Mouse (Mus musculus): Measurements from ENCODE around the gene Aen. TPM values are rescaled to one million over a fixed set of nuclear protein-coding genes. Genes with fewer than 3 reads are reported as not detected.

The Aen gene
- polyA plus RNA-seq, 2 experiments = 12.6 to 14.0 TPM

GRCm38 (mm10) chr7:78872366-78872765, 23.3 kb upstream of the Aen start:
- Histone ChIP-seq H3K4me3 (ENCODE audit: insufficient read depth in 1 of 2, low read depth in 2 of 2, low read length in 2 of 2) (no peak overlapping the region), H3K4me2 (ENCODE audit: low read depth) (no peak overlapping the region), H3K27ac (no peak overlapping the region), H3K4me1 (replicated peaks; ENCODE audit: control insufficient read depth in 2 of 2, insufficient read depth in 2 of 2, low read length in 1 of 2) (no peaks in the 10 kb centered on the region), H3K9ac (replicated peaks) (no peak overlapping the region), H3K9me3 (ENCODE audit: control insufficient read depth, low read length) (no peaks in the 10 kb centered on the region), H3K27me3 (ENCODE audit: control insufficient read depth, insufficient read depth, low read length) (no peaks in the 10 kb centered on the region; the same call in 1 of the 2 replicates), H3K36me3 (replicated peaks; ENCODE audit: control insufficient read depth, insufficient read depth, low read depth) (no peaks in the 10 kb centered on the region)
- TF ChIP-seq EP300 (IDR thresholded peaks at IDR 0.05; ENCODE audit: low read depth) = no peak
- no peak for TF ChIP-seq CTCF (IDR thresholded peaks at IDR 0.05; ENCODE audit: low read depth)
- DNase-seq (ENCODE audit: low read depth in 3 of 3, low spot score in 3 of 3) (no peak), ATAC-seq (ENCODE audit: insufficient read depth) (no peak)
- WGBS (ENCODE audit: insufficient replicate concordance) = 64% methylated on average over 6 of the region's 6 CpGs

- no peaks in the 10 kb centered on the region; the same call in 1 of the 2 replicates for H3K27me3 ChIP-seq (ENCODE audit: control insufficient read depth, insufficient read depth, low read length)
- no peaks in the 10 kb centered on the region for H3K9me3 ChIP-seq (ENCODE audit: control insufficient read depth, low read length)
- H3K9ac ChIP-seq (replicated peaks) = no peak overlapping the region
- no peak for DNase-seq (ENCODE audit: low read depth in 3 of 3, low spot score in 3 of 3)
- no peak overlapping the region for H3K4me2 ChIP-seq (ENCODE audit: low read depth)
- ATAC-seq (ENCODE audit: insufficient read depth) = no peak
- TF ChIP-seq EP300 (IDR thresholded peaks at IDR 0.05; ENCODE audit: low read depth) (no peak), CTCF (IDR thresholded peaks at IDR 0.05; ENCODE audit: low read depth) (no peak)
- H3K4me1 ChIP-seq (replicated peaks; ENCODE audit: control insufficient read depth in 2 of 2, insufficient read depth in 2 of 2, low read length in 1 of 2) = no peaks in the 10 kb centered on the region
- no peaks in the 10 kb centered on the region for H3K36me3 ChIP-seq (replicated peaks; ENCODE audit: control insufficient read depth, insufficient read depth, low read depth)
- 63% methylated on average over 5 of the region's 5 CpGs for WGBS (ENCODE audit: insufficient replicate concordance)
- H3K27ac ChIP-seq = no peak overlapping the region
- no peak overlapping the region for H3K4me3 ChIP-seq (ENCODE audit: insufficient read depth in 1 of 2, low read depth in 2 of 2, low read length in 2 of 2)
Measured at GRCm38 (mm10) chr7:78872831-78873230, 22.8 kb upstream of the Aen start.

DNA sequence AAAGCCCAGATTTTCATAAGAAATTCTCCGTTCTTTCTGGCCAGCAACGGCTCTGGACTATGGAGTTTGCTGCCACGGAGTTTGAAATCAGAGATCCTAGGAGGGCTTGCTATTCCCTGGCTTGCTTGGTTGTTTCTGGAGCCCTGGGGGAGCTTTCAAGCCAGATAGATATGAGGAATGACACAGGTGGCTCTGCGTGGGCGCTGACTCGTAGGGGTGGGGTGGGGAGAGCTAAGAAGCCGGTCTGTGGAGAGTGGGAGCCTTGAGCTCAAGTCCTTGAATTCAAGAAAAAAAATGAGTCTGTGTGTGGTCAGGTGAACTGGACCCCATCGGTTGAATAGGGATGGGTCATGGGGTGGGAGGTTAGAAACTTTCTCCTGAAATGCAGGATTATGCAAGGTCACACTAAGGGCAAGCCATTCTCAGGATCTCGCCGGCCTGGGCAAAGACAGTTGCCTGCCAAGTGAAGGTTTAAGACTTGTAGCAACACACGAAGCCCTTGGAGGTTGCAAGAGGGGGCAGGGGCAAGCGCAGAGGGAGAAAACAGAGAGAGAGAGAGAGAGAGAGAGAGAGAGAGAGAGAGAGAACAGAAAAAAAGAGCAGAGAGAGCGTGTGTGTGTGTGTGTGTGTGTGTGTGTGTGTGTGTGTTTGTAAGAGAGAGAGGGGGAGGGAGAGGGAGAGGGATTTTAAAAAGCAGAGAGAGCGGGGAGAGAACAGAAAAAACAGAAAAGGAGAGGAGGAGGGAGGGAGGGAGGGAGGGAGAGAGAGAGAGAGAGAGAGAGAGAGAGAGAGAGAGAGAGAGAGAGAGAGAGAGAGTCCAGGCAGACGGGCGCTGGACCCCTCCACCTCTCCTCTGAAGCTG, 13.8 kb upstream of the Aen start:
- Histone ChIP-seq H3K4me2 (ENCODE audit: low read depth) (no peak overlapping the region), H3K4me1 (replicated peaks; ENCODE audit: control insufficient read depth in 2 of 2, insufficient read depth in 2 of 2, low read length in 1 of 2) (no peaks in the 10 kb centered on the region), H3K36me3 (replicated peaks; ENCODE audit: control insufficient read depth, insufficient read depth, low read depth) (no peaks in the 10 kb centered on the region), H3K9me3 (ENCODE audit: control insufficient read depth, low read length) (no peaks in the 10 kb centered on the region), H3K9ac (replicated peaks) (no peak overlapping the region), H3K27ac (no peak overlapping the region), H3K27me3 (ENCODE audit: control insufficient read depth, insufficient read depth, low read length) (peaks cover 46% of the 10 kb centered on the region), H3K4me3 (ENCODE audit: insufficient read depth in 1 of 2, low read depth in 2 of 2, low read length in 2 of 2) (no peak overlapping the region)
- 24% methylated on average over 15 of the region's 16 CpGs for WGBS (ENCODE audit: insufficient replicate concordance)
- no peak for TF ChIP-seq CTCF (IDR thresholded peaks at IDR 0.05; ENCODE audit: low read depth)
- no peak for TF ChIP-seq EP300 (IDR thresholded peaks at IDR 0.05; ENCODE audit: low read depth)
- ATAC-seq (ENCODE audit: insufficient read depth) (no peak), DNase-seq (ENCODE audit: low read depth in 3 of 3, low spot score in 3 of 3) (no peak)

DNA sequence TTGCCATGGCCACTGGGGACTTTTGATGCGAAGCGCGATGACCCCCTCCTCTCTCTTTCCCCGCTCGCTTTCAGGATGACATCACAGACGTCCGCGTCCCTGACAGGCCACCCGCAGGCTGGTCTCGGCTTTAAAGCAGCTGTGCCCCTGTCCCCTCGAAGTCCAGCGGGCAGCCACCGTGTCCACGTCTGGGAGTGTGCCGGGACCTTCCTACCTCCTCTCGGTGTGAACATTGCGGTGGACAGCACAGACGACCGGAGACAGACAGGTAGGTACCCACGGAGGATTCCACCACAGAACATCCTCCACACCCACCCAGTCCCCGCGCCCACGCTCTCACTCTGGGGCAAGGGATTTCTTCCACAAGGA, 13.2 kb upstream of the Aen start:
- Histone ChIP-seq H3K4me3 (ENCODE audit: insufficient read depth in 1 of 2, low read depth in 2 of 2, low read length in 2 of 2) (no peak overlapping the region), H3K4me1 (replicated peaks; ENCODE audit: control insufficient read depth in 2 of 2, insufficient read depth in 2 of 2, low read length in 1 of 2) (no peaks in the 10 kb centered on the region), H3K27me3 (ENCODE audit: control insufficient read depth, insufficient read depth, low read length) (peaks cover 46% of the 10 kb centered on the region), H3K4me2 (ENCODE audit: low read depth) (no peak overlapping the region), H3K9me3 (ENCODE audit: control insufficient read depth, low read length) (no peaks in the 10 kb centered on the region), H3K36me3 (replicated peaks; ENCODE audit: control insufficient read depth, insufficient read depth, low read depth) (no peaks in the 10 kb centered on the region), H3K9ac (replicated peaks) (no peak overlapping the region), H3K27ac (no peak overlapping the region)
- no peak for ATAC-seq (ENCODE audit: insufficient read depth)
- 2% methylated on average over 23 of the region's 23 CpGs for WGBS (ENCODE audit: insufficient replicate concordance)
- no peak for DNase-seq (ENCODE audit: low read depth in 3 of 3, low spot score in 3 of 3)
- no peak for TF ChIP-seq CTCF (IDR thresholded peaks at IDR 0.05; ENCODE audit: low read depth)
- no peak for TF ChIP-seq EP300 (IDR thresholded peaks at IDR 0.05; ENCODE audit: low read depth)

- no peak for DNase-seq (ENCODE audit: low read depth in 3 of 3, low spot score in 3 of 3)
- Histone ChIP-seq H3K4me1 (replicated peaks; ENCODE audit: control insufficient read depth in 2 of 2, insufficient read depth in 2 of 2, low read length in 1 of 2) (no peaks in the 10 kb centered on the region), H3K27ac (no peak overlapping the region), H3K4me3 (ENCODE audit: insufficient read depth in 1 of 2, low read depth in 2 of 2, low read length in 2 of 2) (no peak overlapping the region), H3K9me3 (ENCODE audit: control insufficient read depth, low read length) (no peaks in the 10 kb centered on the region), H3K9ac (replicated peaks) (no peak overlapping the region), H3K36me3 (replicated peaks; ENCODE audit: control insufficient read depth, insufficient read depth, low read depth) (no peaks in the 10 kb centered on the region), H3K27me3 (ENCODE audit: control insufficient read depth, insufficient read depth, low read length) (peaks cover 46% of the 10 kb centered on the region), H3K4me2 (ENCODE audit: low read depth) (no peak overlapping the region)
- WGBS (ENCODE audit: insufficient replicate concordance) = 4% methylated on average over 34 of the region's 34 CpGs
- ATAC-seq (ENCODE audit: insufficient read depth) = no peak
- TF ChIP-seq CTCF (IDR thresholded peaks at IDR 0.05; ENCODE audit: low read depth) (no peak), EP300 (IDR thresholded peaks at IDR 0.05; ENCODE audit: low read depth) (no peak)
Measured at GRCm38 (mm10) chr7:78883016-78883725, 12.5 kb upstream of the Aen start.

All from liver, embryonic 14.5 days (tissue).